Mouse (Mus musculus) heart, adult 2 months (tissue): ENCODE data around the gene Pwwp2b.

ENCODE experiments used
- CTCF ChIP-seq: fragments of 200-600 bp; IDR thresholded peaks from 2 replicates; pipeline ENCODE4 v1.8.1; 2022; ENCODE audit warnings: antibody characterized with exemption, mild to moderate bottlenecking, moderate library complexity
- EP300 ChIP-seq: fragments of 200-500 bp; IDR thresholded peaks from 2 replicates; pipeline ENCODE4 v1.6.1; 2011; ENCODE audit warnings: low read depth, low read length, control low read depth; ENCODE audit not compliant: insufficient read depth

DNA sequence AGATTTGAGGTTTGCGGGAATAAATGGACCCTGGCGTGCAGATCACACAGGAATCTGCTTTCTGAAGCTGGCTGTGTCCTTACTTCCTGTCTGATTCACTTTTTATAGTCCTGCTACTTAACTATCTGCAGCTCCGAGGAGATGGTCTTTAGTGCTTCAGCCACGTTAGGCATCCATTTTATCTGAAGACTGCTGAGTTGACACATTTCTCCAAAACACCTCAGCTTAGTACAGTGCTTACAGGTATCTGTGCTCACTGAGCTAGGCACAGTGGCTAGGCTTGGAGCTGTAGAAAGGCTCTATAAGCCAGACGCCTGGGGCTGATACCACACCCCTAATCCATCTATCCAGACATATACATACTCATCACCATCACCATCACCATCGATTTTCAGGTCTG is 17.4 kb downstream of the Pwwp2b start:
- TF ChIP-seq CTCF (no peak), EP300 (no peak)
